Mouse (Mus musculus) skeletal muscle tissue, adult 2 months (tissue): Measurements from ENCODE around the gene Nudt19.
"Not testable (repeated sequence)": the region's sequence is repeated elsewhere in the genome, so short reads cannot be mapped to it uniquely, and the experiment has no call there.

ENCODE experiments used
- DNase-seq: peaks from one replicate; pipeline ENCODE4 v3.0.0-alpha.2; 2012; ENCODE audit warnings: low read depth, low spot score

Nudt19 gene

DNA sequence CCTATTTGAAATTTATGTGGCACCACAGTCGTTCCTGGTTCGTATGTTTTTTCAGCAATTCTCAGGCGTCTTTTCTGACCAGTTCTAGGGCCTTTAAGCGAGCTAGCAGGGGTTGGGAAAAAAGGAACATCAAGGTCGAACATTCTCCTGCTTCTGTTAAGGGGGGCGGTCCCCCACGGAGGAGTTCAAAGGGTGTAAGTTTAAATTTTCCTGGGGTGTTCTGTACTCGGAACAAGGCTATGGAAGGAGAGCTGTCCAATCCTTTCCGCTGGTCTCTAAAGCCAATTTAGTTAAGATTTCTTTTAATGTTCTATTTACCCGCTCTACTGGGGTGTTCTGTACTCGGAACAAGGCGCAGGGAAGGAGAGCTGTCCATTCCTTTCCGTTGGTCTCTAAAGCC lies 9.9 kb upstream of the Nudt19 start:
- DNase-seq = not testable (repeated sequence)

DNA sequence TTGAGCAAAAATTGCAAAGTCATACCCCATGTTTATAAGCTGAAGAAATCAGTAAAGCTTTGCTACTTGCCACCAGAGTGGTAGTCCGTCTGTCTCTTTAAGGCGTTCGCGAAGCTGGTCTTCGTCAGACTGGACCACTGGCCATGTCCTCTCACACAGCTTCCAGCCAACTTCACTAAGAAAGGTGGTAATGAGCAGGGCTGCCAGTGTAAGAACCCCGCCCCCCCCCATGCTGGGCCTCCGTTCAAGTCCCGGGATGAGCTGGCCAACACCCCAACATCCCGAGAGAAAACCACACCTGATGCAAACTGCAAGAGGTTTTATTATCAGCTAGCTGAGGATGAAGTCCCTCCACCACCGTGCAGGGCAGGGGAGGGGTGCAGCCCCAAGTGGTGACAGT lies 8.8 kb upstream of the Nudt19 start:
- not testable (repeated sequence) for DNase-seq

DNA sequence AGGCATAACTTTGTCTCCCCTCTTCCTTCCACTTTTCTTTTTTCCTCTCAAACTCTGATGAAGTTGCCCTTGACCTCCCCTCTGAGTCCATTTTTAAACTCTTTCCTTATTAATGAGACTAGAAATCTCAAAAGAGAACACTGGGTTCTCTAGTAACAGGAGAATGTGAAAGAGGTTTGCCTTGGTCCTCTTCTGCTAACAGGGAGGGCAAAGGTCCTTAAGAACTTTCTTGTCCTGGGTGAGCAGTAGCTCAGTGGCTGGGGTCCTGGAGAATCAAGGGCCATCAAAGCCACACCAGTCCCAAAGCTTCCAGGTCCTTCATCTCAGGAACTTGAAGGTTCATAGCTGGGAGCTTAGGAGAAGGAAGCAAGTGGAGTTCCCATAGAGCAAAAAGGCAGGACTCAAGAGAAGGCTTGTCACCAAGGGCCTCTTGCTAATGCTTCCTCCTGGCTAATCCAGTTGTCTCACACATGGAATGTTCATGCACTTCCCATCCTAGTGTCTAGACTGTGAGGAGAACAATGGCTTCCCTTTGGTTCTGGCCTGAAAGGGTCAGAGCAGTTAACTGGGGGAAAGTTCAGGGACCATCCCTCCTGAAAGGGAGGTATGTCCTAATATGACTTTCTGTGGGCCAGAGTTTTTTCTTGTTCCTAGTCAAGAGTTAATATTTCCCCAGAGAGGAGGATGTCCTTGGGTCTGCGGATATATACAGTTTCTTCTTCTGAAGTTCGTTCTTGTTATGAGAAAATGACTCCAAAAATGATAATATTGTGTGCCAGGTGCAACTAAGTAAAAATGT lies 8.2 kb upstream of the Nudt19 start:
- DNase-seq = no peak

DNA sequence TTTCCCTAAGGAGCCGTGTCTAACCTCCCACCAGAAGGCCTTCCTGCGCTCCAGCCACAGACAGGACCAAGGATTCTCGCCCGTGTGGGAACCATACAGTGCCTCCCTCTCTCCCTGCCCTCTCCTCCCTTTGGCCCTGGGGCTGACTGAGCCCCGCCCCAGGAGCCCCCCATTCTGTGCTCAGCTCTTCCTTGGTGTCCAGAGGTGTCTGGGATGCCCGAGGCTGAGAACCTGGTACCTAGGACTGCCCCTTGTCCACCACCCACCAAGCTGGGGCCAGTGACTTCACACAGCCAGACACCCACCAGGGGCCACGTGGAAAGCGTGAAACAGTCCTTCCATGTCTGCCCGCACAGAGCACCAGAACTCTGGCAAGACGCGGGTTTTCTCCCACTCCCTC lies 7.0 kb upstream of the Nudt19 start:
- DNase-seq = no peak

DNA sequence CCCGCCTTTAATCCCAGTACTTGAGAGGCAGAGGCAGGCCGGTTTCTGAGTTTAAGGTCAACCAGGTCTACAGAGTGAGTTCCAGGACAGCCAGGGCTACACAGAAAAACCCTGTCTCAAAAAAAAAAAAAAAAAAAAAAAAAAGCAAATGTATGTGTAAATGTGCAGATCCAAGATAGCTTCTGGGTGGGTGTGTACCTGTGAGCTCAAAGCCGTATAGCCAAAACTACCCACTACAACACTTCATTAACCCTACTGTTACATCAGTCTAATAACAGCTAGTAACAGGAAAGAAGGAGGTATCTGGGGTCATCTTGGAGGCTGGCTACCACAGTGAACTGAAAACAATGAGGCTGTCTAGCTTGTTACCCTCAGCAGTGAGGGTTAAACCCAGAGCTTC lies 3.7 kb upstream of the Nudt19 start:
- no peak for DNase-seq

DNA sequence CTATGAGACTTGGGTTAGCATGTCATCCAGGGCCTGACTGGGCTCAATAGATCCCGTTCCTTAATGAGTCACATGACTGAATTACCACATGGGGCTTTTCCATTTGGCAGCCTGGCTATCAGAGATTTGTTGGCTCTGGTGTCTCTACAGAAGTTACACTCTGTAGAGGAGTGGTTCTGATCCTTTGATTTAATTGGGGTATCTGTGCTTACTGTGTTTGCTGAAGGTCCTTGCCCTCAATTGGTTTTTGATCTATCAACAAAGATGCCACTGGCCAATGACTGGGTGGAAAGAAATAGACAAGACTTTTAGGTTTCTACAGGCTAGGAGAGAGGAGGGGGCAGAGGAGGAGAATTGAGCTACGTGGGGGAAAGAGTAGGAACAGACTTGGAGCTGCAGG lies 2.6 kb upstream of the Nudt19 start:
- DNase-seq = no peak

DNA sequence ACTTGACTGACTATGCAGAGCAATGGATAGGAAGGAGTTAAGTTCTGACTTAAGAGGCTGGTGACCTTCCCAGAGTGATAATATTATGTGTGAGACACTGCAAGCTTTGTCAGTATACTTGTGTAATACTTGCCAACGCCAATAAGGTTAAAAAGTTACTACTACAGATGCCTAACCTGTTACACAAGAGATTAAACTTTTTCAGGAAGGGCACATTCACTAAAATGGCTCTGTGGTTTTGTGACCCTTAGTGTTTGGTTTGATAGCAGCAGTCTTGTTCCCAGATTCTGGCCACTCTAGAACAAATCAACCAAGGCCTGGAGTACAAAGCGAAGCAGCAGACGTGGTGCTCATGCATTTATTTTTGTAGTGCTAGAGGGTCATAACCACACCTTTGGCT lies 1.5 kb upstream of the Nudt19 start:
- no peak for DNase-seq

DNA sequence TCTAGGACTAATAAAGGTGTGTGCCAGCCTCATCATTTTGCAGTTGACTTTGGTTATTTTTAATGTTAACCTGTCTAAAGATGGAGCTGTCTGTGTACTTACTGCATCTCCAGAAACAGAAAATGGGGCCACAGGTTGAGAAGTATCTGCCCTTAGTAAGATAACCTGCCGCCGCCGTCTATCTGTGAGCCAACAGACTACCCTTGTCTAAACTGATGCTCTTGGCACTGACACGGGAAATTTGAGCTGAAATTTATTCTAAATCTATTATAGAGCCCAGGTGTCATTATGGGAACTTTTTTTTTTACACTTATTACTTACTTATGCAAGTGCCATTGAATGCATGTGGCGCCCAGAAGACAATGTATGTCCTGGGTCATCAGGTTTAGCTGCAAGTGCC lies 801 bp upstream of the Nudt19 start:
- DNase-seq = no peak

DNA sequence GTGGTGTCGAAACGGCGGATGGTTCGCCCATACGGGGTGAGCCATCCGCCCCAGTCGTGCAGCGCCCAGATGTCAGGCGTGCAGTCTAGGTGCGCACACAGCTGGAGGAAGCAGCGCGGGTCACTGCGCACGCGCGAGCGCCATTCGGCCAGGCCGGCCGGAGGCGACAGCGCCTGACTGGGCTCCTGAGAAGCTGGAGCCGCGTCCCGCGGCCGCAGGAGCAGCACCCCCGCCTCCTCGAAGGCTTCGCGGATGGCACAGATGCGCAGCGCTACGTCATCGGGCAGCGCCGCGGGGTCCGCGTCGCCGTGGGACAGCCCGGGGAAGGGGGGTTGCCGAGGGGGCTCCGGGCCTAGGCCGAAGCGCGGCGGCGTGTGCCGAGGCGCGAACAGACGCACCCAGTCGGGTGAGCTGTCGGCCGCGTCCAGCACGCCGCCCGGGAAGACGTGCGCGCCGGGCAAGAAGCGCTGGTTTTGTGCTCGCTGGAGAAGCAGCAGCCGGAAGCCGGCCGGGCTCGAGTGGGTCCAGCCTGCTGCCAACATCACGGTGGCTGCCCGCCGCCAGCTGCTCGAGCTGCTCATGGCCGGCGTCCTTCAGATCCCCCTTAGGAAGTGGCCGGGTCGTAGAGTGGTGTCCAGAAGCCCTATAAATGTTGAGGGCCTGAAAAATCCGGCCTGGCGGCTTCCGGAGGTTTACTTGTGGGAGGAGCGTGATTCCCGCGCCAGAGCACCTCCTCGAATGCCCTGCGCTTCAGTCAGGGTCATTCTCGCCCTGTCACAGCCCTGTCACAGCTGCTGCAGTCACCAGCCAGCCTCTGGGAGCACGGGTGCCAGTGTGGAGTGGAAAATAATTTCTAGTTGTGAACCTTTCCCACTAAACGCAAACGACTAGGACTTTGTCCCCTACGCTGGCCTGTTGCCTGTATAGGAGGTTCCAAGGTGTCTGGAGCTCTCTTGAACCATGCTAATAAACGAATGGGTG lies 590 bp downstream of the Nudt19 start:
- peak; percentile 87 for DNase-seq

DNA sequence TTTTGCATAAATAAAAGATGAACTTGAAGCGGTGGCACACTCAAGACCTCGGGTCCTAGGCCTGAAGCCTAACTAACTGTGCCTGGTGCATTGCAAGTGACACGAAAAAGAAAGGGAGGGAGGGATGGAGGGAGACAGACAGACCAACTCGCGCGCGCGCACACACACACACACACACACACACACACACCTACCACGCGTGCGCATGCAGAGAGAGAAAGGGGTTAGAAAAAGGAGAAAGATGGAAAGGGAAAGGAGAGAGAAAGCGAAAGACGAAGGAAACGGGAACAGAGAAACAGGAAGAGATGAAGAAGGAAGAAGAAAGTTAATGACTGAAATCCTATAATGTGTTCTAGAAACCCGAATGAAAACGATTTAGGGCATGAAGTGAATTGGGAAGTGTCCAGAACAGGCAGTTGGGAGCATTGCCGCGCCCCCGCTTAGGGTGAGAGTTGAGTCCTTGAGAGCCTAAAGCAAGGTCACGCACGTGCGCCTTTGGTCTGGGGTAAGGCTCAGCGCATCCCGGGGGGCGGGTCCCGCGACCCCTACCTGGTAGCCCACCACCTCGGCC lies 1.4 kb downstream of the Nudt19 start:
- no peak for DNase-seq

DNA sequence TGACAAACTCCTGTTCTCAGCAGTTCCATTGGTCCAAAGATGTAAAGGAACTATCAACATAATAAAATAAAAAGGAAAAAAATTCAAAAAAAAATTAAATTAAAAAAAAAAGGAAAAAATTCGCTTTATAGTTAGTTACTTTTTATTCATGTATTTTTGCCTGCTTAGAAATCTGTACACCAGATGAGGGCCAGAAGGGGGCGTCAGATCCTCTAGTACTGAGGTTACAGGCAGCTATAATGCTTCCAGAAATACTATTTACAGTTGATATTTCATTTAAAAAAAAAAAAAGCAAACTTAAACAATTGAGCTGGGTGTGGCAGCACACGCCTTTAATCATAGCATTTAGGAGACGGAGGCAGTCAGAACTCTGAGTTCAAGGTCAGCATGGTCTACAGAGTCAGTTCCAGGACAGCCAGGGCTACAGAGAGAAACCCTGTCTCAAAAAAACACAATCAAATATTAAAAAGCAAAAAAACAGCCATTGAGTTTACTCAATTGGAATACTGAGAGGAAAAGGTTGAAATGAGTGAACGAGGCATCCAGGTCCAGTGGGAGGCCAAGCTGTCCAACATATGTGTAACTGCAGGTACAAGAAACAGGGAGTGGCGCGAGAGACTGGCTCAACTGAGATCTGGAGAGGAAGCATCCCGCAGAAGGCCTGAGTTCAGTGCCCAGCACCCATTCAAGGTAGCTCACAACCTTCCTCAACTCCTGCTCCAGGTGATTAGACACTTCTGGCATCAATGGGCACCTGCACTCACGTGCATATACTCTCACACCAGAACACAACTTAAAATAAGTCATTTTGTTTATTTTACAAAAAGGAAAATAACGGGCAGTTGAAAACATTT lies 2.1 kb downstream of the Nudt19 start:
- no peak for DNase-seq

DNA sequence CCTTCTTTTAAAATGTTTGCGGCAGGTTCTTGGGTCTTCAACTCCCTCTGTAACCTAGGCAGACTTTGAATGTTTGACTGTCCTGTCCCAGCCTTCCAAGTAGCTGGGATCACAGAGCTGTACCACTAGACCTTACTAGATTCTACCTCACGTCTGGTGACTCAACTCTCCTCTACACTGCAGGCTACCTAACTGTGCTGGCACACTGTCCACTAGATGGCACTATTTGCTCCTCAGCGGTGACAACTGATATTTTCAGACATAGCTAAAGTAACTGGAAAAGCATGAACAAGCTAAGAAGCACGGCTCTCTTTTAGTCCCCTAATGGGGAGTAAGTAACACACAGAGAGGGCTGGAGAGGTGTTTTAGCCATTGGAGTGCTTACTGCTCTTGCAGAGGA lies 10.2 kb downstream of the Nudt19 start:
- DNase-seq = no peak

DNA sequence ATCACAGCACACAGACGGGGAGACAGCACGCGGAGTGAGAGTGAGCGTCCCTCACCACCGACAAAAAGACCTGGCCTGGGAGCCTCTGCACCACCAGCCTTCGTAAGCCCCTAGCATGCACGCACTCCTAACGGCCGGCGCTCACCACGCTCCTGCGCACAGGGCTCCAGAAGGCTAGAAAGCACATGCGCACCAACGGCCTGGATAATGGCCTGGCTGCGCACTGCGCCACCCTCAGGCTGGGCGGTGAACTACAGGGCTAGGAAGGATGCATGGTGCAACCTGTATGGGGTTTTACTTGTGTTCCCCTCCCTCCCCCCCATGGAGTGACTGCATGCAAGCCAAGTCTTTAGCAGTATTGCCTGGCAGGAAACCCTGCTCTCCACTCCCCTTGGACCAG lies 18.5 kb downstream of the Nudt19 start, which contains the start of gene Tdrd12:
Gene Tdrd12 (minus strand): TSS at position 184 of the 400 bp plus-strand sequence.
- DNase-seq = no peak

DNA sequence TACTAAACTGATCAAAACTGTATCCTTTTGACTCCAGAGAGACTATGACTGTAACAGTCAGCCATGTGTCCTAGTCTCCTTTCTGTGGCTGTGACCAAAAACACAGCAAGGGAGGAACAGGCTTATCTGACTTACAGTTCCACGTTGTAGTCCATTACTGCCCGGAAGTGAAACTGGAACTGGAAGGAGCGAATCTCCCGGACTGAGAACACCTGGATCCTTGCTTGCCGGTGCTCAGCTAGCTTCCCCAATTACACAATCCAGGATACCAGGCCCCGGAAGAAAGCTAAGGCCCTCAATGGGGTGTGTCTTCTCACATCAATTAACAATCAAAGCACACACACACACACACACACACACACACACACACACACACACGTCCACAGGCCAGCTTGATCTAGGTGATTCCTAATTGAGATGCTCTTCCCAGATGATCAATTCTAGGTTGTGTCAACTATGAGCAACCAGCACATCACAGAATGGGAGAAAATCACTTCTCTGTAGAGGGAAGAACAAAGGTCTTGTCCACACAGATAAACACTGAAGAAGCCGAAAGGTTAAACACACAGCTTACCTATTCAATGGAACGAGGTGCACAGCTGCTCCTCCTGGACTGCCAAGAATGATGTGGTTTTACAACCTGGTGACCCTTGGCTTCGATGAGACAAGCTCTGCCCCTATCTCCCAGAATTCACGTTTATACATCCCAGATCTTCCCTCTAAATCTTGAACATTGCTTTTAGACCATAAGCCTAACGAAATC lies 20.2 kb downstream of the Nudt19 start:
- no peak for DNase-seq

DNA sequence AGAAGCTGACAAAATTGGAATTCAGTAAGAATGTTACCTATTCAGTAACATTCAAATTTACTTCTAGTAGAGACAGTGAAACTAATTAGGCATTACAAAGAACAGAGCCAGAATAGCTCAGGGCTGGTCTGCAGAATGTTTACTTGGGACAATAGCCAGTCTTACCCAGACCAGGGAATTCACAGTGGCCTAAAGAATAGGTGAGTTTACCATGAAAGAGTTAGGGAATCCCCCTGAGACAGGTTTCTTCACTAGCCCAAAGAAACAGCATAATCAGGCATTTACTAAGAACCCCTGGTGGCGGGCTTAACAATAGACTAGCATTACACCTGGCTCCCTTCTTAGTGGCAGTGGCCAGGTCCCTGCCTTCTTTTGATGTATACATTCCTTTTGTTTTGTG lies 25.6 kb downstream of the Nudt19 start:
- DNase-seq = not testable (repeated sequence)

DNA sequence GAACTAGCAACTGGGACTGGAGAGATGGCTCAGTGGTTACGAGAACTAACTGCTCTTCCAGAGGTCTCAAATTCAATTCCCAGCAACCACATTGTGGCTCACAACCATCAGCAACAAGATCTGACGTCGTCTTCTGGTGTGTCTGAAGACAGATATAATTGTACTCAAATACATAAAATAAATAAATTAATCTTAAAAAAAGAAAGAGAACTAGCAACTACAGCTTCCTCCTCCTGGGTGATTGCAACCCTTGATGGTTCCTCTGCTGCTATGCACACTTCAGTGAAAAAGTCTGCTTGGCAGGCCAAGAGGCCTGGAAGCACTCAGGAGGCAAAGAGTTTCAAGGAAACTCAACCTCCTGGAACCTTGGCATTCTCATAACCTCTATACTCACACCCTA lies 26.1 kb downstream of the Nudt19 start:
- DNase-seq = no peak

DNA sequence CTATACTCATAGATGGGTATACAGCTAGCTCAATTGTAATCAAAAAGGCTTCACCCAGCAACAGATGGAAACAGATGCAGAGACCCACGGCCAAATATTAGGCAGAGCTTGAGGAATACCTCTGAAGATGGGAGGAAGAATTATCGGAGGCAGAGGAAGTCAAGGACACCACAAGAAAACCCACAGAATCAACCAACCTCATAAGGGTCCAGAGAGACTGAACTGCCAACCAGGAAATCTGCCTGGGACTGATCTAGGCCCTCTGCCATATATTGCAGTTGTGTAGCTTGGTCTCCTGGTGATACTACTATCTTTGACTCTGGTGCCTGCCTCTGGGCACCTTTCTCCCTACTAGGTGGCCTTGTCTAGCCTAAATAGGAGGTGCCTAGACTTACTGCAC lies 29.3 kb downstream of the Nudt19 start:
- no peak for DNase-seq

DNA sequence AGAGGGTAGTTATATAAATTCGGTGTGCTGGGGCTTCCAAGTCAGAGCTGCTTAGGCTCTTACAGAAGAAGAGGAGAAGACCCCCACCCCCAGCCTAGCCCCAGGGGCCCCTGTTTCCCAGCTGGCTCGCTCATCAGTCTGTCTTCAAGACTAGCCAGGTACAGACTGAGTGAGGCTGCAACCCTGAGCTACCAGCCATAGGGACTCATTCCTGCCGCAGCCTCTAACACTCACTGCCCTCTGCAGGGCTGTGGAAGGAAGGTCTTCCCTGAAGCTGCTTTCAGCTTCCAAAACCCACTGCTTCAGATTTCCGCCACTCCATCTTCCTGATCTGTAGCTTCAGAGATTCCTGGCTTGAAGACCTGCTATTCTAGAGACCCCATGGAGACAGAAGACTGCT lies 54.1 kb downstream of the Nudt19 start:
- DNase-seq = no peak

DNA sequence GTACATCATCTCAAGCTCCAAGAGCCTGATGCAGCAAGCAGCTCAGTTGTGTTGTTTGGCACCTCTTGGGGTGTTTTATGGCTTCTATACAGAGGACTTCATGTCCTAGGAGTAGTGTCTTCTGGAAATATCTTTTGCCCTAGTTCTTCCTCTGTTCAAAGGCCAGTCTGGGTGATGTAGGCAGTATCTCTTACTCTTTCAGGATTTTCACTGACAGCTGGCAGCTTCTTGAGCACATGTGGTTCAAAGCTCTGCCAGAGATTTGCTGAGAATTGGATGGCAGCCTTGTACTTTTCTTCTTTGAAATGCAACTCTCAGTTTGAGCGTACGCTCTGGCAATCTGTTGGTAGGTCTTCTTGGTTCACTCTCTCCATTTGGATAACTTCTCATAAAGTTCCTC lies 58.6 kb downstream of the Nudt19 start:
- DNase-seq = peak; percentile 23
